Mouse (Mus musculus) cerebellum, adult 11-12 months (tissue): ENCODE measurements at regions not wholly inside any gene's neighbourhood (a gene's known extent, or its start where the extent isn't known, plus 50 kb on each side); places are given as distances from the start of the nearest gene placed in this dataset.
A peak's percentile ranks its signal among the peaks of the same experiment; 100 is the strongest.

Experiments used
- DNase-seq: peaks from one replicate; pipeline ENCODE4 v3.0.0; 2022

GRCm38 (mm10) chr13:72809226-72809625 lies 180.6 kb downstream of the Irx2 start:
- no peak for DNase-seq

- DNase-seq, result no peak
Observed at GRCm38 (mm10) chr13:72810626-72811025, 182.0 kb downstream of the Irx2 start.

GRCm38 (mm10) chr13:72814616-72815015 lies 186.0 kb downstream of the Irx2 start:
- DNase-seq, result no peak

GRCm38 (mm10) chr13:72815236-72815932 lies 186.8 kb downstream of the Irx2 start:
- DNase-seq, result no peak

GRCm38 (mm10) chr13:72815933-72816553 lies 187.4 kb downstream of the Irx2 start:
- no peak for DNase-seq

- no peak for DNase-seq
Observed at GRCm38 (mm10) chr13:72816856-72817255, 188.2 kb downstream of the Irx2 start.

- no peak for DNase-seq
Observed at GRCm38 (mm10) chr13:72817521-72817920, 188.9 kb downstream of the Irx2 start.

- DNase-seq, result no peak
Observed at GRCm38 (mm10) chr13:72817930-72818329, 189.3 kb downstream of the Irx2 start.

- no peak for DNase-seq
Observed at GRCm38 (mm10) chr13:72826613-72827012, 198.0 kb downstream of the Irx2 start.

GRCm38 (mm10) chr13:72829331-72829730 lies 200.7 kb downstream of the Irx2 start:
- no peak for DNase-seq

GRCm38 (mm10) chr13:72833326-72833725 lies 204.7 kb downstream of the Irx2 start:
- DNase-seq, result no peak

- no peak for DNase-seq
Observed at GRCm38 (mm10) chr13:72837016-72837415, 208.4 kb downstream of the Irx2 start.

- no peak for DNase-seq
Observed at GRCm38 (mm10) chr13:72848097-72848496, 219.5 kb downstream of the Irx2 start.

- no peak for DNase-seq
Observed at GRCm38 (mm10) chr13:72849841-72850240, 221.2 kb downstream of the Irx2 start.

- DNase-seq, result no peak
Observed at GRCm38 (mm10) chr13:72852896-72853295, 224.3 kb downstream of the Irx2 start.

- DNase-seq, result no peak
Observed at GRCm38 (mm10) chr13:72875921-72876320, 247.3 kb downstream of the Irx2 start.

GRCm38 (mm10) chr13:72894982-72895381 lies 266.4 kb downstream of the Irx2 start:
- no peak for DNase-seq

GRCm38 (mm10) chr13:72902576-72902975 lies 274.0 kb downstream of the Irx2 start:
- no peak for DNase-seq

- DNase-seq, result no peak
Observed at GRCm38 (mm10) chr13:72918895-72919294, 290.3 kb downstream of the Irx2 start.

GRCm38 (mm10) chr13:72920368-72920767 lies 291.7 kb downstream of the Irx2 start:
- no peak for DNase-seq

GRCm38 (mm10) chr13:72924560-72925135 lies 296.0 kb downstream of the Irx2 start:
- DNase-seq, result no peak

- peak; percentile 14 for DNase-seq
Observed at GRCm38 (mm10) chr13:72937246-72937645, 308.6 kb downstream of the Irx2 start.

GRCm38 (mm10) chr13:72938156-72938874 lies 309.7 kb downstream of the Irx2 start:
- peak; percentile 8 for DNase-seq
